Mouse (Mus musculus) lung, embryonic 14.5 days (tissue): ENCODE results near the gene Igfbp5. TPM values are rescaled to one million over a fixed set of nuclear protein-coding genes. Genes with fewer than 3 reads are reported as not detected.

ENCODE experiments used
- ATAC-seq: fragments of 200-750 bp; cut with Nextera tagmentation; 2 replicates; pipeline ENCODE4 v1.8.0; 2017; ENCODE audit warnings: mild to moderate bottlenecking, moderate TSS enrichment, moderate library complexity; ENCODE audit not compliant: insufficient read depth
- DNase-seq: peaks from one replicate; pipeline ENCODE4 v3.0.0-alpha.2; 2015
- H3K27ac ChIP-seq: fragments of 300-500 bp; sonication (generic); 2 replicates; pipeline ENCODE4 v1.5.1; 2014; ENCODE audit warnings: low read depth, mild to moderate bottlenecking, moderate library complexity
- H3K27me3 ChIP-seq: fragments of 300-500 bp; sonication (generic); 2 replicates; pipeline ENCODE4 v1.6.1; 2014; ENCODE audit warnings: low read length, control low read depth; ENCODE audit not compliant: insufficient read depth
- H3K36me3 ChIP-seq: fragments of 300-500 bp; sonication (generic); 2 replicates; pipeline ENCODE4 v1.6.1; 2014; ENCODE audit warnings: control low read depth; ENCODE audit not compliant: insufficient read depth
- H3K4me1 ChIP-seq: fragments of 300-500 bp; sonication (generic); 2 replicates; pipeline ENCODE4 v1.6.1; 2014; ENCODE audit warnings: antibody characterized with exemption, control low read depth; ENCODE audit not compliant: insufficient read depth
- H3K4me2 ChIP-seq: fragments of 300-500 bp; sonication (generic); 2 replicates; pipeline ENCODE4 v1.6.1; 2014; ENCODE audit warnings: mild to moderate bottlenecking
- H3K4me3 ChIP-seq: fragments of 300-500 bp; sonication (generic); 2 replicates; pipeline ENCODE4 v1.5.1; 2014; ENCODE audit warnings: low read depth, low read length
- H3K9ac ChIP-seq: fragments of 300-500 bp; sonication (generic); 2 replicates; pipeline ENCODE4 v1.6.1; 2014
- H3K9me3 ChIP-seq: fragments of 300-500 bp; sonication (generic); 2 replicates; pipeline ENCODE4 v1.6.1; 2016; ENCODE audit warnings: low read depth, low read length, control low read depth
- CTCF ChIP-seq: IDR thresholded peaks from 2 replicates; pipeline ENCODE4 v1.5.1; 2016; ENCODE audit warnings: antibody characterized with exemption, low read depth
- WGBS: fragments of 180-500 bp; shearing (Covaris S2); extraction: QIAGEN DNeasy Blood & Tissue Kit; methylation state at CpG from one replicate; pipeline ENCODE4 v1.1.7; 2014; 5-methylcytosine and 5-hydroxymethylcytosine counted together
- polyA plus RNA-seq: library from polyadenylated mRNA; unstranded; fragments of >200 nt; fragmentation: Nextera tagmentation; extraction: Ambion mirVana; gene quantifications from 2 replicates; pipeline ENCODE4 v1.2.1, GENCODE M21; 2014

The Igfbp5 gene
- polyA plus RNA-seq, 1 experiment from 2014 or later: 48.5 TPM

DNA sequence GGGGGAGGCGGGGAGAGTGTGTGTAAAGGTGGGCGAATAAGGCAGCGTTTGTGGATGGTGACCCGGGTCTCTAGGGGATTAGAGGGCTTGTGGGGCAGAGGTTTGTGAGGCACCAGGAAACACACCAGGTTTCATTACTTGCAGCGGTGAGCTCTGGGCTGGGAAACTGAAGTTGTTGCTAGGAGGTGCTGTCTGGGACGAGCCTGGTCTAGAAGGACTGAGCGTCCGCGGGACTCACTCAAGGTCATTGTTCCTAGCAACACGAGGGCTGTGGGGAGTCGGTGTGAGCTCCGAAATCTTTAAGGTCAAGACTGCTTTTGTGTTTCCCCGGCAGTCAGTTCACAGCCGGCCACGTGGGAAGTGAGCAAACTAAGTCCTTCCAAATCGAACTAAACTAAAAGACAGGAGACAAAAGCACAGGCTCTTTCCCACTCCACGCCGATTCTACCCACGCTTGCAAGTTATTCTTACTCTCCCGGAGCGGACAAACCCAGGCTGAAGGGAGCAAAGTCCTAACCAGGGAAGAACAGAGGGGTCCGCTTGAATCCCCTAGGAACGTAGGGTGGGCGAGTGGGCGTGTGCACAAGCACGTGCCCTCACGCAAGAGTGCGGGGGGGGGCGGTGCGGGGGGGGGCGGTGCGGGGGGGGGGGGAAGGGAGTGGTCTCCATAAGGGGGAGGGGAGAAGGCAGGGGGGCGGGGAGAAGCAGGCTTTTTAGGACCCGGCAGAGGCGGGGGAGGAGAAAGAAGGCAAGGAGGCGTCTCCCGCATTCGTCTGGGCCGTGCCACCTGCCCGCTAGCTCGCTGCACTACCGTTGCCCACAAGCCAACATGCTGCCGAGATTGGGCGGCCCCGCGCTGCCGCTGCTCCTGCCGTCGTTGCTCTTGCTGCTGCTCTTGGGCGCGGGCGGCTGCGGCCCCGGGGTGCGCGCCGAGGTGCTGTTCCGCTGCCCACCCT, 50.7 kb downstream of the Igfbp5 start, which contains the start of gene Igfbp2:
Igfbp2 (plus strand) TSS at position 753 of the 956 bp plus-strand sequence.
- peaks cover 24% of the 10 kb centered on the region; the same call in 1 of the 2 replicates for H3K27me3 ChIP-seq
- no peaks in the 10 kb centered on the region for H3K36me3 ChIP-seq
- ATAC-seq (peak; percentile 54), DNase-seq (peak; percentile 68)
- no peaks in the 10 kb centered on the region for H3K4me1 ChIP-seq
- H3K9me3 ChIP-seq: no peaks in the 10 kb centered on the region
- WGBS: 1% methylated on average over 51 of the region's 58 CpGs
- H3K4me3 ChIP-seq: peak within 1 kb of the TSS; percentile 63
- peak within 1 kb of the TSS; percentile 73 for H3K27ac ChIP-seq
- no peak for TF ChIP-seq CTCF
- peak within 1 kb of the TSS; percentile 98 for H3K4me2 ChIP-seq
- peak within 1 kb of the TSS; percentile 67 for H3K9ac ChIP-seq

DNA sequence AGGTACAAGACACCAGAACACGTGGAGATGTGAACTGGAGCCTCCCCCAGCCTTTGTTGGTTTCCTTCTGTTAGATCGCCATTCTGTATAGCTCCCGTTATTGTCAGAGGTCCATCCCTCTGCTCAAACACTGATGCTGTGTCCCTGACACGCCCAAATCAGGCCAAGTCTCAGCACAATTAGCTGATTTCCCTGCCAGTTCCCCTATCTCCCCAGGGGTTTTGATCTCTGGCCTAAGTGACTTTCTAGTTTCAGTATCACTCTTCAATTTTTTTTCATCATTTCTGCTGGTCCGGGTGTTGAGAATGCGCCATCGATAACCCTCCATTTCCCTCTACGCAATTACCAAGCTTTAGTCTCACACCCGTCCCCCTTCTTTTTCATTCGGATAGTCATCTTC, 51.8 kb downstream of the Igfbp5 start:
- no peaks in the 10 kb centered on the region for H3K36me3 ChIP-seq
- H3K27ac ChIP-seq: no peak overlapping the region
- H3K4me1 ChIP-seq: no peaks in the 10 kb centered on the region
- no peak for ATAC-seq
- peaks cover 24% of the 10 kb centered on the region; the same call in 1 of the 2 replicates for H3K27me3 ChIP-seq
- WGBS: 82% methylated on average over 10 of the region's 10 CpGs
- H3K9ac ChIP-seq: no peak overlapping the region
- no peak overlapping the region for H3K4me3 ChIP-seq
- no peak for DNase-seq
- H3K9me3 ChIP-seq: no peaks in the 10 kb centered on the region
- H3K4me2 ChIP-seq: no peak overlapping the region
- no peak for TF ChIP-seq CTCF

DNA sequence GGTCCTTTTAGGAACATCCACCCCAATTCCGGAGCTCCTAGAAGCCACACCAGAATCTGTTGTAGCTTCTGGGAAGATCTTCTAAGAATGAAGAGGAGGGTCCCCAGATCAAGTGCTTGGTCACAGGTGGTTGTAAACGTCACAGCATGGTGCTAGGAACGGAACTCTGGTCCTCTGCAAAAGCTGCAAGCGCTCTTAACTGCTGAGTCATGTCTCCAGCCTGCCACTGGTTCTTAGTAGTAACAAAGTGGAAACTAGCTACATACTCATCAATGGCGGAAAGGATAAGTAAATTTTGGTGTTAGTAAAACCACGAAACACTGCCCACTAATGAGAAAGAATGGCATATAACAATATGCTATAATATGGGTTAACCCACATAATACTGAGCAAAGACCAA, 54.7 kb downstream of the Igfbp5 start:
- Histone ChIP-seq H3K4me2 (no peak overlapping the region), H3K4me1 (0 out of 2 replicates have a peak, but pooled peaks cover 6% of the 10 kb centered on the region), H3K27me3 (peaks cover 7% of the 10 kb centered on the region; the same call in 1 of the 2 replicates), H3K4me3 (no peak overlapping the region), H3K36me3 (no peaks in the 10 kb centered on the region), H3K9ac (no peak overlapping the region), H3K27ac (no peak overlapping the region), H3K9me3 (no peaks in the 10 kb centered on the region)
- WGBS: 83% methylated on average over 6 of the region's 6 CpGs
- ATAC-seq (no peak), DNase-seq (no peak)
- TF ChIP-seq CTCF: no peak

DNA sequence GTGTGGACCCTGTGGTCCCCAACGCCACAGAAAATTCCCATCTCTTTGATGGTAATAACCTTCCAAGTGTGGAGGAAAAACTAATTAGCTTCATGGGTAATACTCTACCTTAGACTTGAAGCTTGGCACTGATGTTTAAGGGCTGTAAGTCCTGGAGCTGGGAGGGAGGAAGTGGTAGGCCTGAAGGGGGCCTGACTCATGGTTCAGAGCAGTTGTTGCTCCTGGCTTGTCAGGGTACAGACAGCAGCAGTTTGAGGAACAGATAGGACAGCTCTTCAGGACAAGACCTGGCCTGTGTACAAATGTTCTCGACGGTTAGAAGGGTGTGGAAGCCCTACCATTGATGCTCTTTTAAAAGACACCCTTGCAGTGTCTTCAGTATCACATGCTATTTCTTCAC, 59.1 kb downstream of the Igfbp5 start:
- 70% methylated on average over 3 of the region's 3 CpGs for WGBS
- no peaks in the 10 kb centered on the region for H3K9me3 ChIP-seq
- no peak overlapping the region for H3K4me2 ChIP-seq
- no peak overlapping the region for H3K4me3 ChIP-seq
- H3K36me3 ChIP-seq: no peaks in the 10 kb centered on the region
- no peak for ATAC-seq
- H3K27ac ChIP-seq: no peak overlapping the region
- H3K27me3 ChIP-seq: no peaks in the 10 kb centered on the region
- TF ChIP-seq CTCF: no peak
- no peak for DNase-seq
- peaks cover 18% of the 10 kb centered on the region for H3K4me1 ChIP-seq
- no peak overlapping the region for H3K9ac ChIP-seq

DNA sequence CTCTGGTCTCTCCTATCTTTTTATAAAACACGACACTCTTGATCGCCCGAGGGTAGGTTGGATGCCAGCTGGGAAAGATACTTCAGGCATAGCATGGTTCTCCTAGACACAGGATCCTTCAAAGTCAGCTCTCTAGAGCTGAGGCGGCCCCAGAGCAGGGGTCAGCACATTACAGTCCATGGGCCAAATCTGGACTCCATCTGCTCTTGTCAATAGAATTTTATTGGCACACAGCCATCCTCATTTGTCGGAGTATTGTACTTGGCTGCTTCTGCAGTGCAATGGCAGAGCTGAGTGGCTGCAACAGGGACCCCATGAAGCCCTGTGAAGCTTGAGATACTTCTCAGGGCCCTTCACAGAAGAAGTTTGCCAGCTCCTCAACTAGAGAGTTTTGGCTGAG, 59.5 kb downstream of the Igfbp5 start:
- no peak overlapping the region for H3K4me2 ChIP-seq
- H3K9ac ChIP-seq: no peak overlapping the region
- no peaks in the 10 kb centered on the region for H3K27me3 ChIP-seq
- peak; percentile 79 for DNase-seq
- 29% methylated on average over 5 of the region's 5 CpGs for WGBS
- no peaks in the 10 kb centered on the region for H3K9me3 ChIP-seq
- no peak for TF ChIP-seq CTCF
- peaks cover 18% of the 10 kb centered on the region for H3K4me1 ChIP-seq
- peak; percentile 60 for ATAC-seq
- no peak overlapping the region for H3K4me3 ChIP-seq
- no peaks in the 10 kb centered on the region for H3K36me3 ChIP-seq
- no peak overlapping the region for H3K27ac ChIP-seq

DNA sequence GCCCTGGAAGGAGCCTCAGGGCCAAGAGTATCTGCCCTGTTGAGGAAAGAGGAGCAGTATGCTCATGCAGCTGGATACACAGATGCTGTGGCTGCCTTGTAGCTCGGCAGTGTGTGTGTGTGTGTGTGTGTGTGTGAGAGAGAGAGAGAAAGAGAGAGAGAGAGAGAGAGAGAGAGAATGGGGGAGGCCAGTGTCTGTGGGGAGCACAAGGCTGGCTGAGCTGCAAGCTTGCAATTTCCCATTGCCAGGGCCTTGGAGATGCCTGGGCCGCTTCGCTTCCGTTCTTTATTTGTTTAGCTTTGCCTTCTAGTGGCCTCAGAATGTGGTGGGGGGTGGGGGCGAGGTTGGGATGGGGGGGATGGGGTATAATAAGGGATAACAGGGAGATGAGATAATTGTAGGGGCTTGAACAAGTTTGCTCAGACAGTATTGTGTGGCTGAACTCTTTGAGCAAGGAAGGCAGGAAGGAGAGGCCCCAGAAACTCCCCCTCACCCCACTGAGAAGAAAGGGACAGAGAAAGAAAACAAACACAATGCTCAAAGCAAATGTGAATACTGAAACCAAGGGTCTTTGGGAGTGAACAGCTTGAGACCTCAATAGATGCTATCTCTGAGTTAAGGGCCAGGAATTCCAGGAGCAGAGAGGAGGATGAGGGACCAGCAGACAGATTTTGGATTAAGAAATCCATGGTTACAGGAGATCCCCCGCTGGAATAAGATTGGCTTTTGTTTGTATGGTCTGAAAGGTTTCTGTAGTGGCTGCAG, 60.9 kb downstream of the Igfbp5 start:
- Histone ChIP-seq H3K9ac (no peak overlapping the region), H3K4me2 (no peak overlapping the region), H3K36me3 (no peaks in the 10 kb centered on the region), H3K4me3 (no peak overlapping the region), H3K4me1 (peaks cover 18% of the 10 kb centered on the region), H3K27me3 (no peaks in the 10 kb centered on the region), H3K27ac (peak overlapping the region; percentile 59; the same call in 1 of the 2 replicates), H3K9me3 (no peaks in the 10 kb centered on the region)
- WGBS: 13% methylated on average over 6 of the region's 6 CpGs
- no peak for TF ChIP-seq CTCF
- ATAC-seq: peak; percentile 70
- DNase-seq: peak; percentile 59
